ENCODE assay signal across 8 mouse cellular contexts in genomic region chr7:49922928-49923327, GRCm38 (mm10). TPM values are rescaled to one million over a fixed set of nuclear protein-coding genes. Genes with fewer than 3 reads are reported as not detected.
DNase-seq lines count a peak whose midpoint lies in the region; ATAC-seq and TF ChIP-seq lines count a peak whose summit lies in the region.

No protein-coding gene starts in this region.

- no peak for TF ChIP-seq POLR2A in thymus, adult 2 months (IDR thresholded peaks at IDR 0.05; ENCODE audit: control insufficient read depth, extremely low read depth, insufficient read depth, low read length, poor library complexity)

- 0 out of 2 replicates have a peak, but pooled peaks cover 3% of the 10 kb centered on the region for H3K9me3 ChIP-seq in forebrain, embryonic 16.5 days (ENCODE audit: control insufficient read depth, low read length)
- H3K9me3 ChIP-seq in midbrain, embryonic 13.5 days, result peaks cover 5% of the 10 kb centered on the region; the same call in 1 of the 2 replicates

- intact Hi-C loops in gastrocnemius, adult 2 months (cut with DNase I), result loop anchor here (1.0 to 10.0 kb wide), 2 partner anchors 145 to 308 kb away; partner anchors contain the start of gene Prmt3
- intact Hi-C loops in gastrocnemius, postnatal 36 days (cut with DNase I), result loop anchor here (2.0 to 5.0 kb wide), 2 partner anchors 144 to 306 kb away; partner anchors contain the start of gene Prmt3
- intact Hi-C loops in left cerebral cortex, postnatal 25 days (cut with DNase I), result loop anchor here (2.0 to 5.0 kb wide), 3 partner anchors 144 to 306 kb away; partner anchors contain the start of gene Prmt3

- H3K4me1 ChIP-seq in forebrain, embryonic 16.5 days (replicated peaks; ENCODE audit: control insufficient read depth, insufficient read depth, low read length), result 0 out of 2 replicates have a peak, but pooled peaks cover 6% of the 10 kb centered on the region
- peaks cover 8% of the 10 kb centered on the region for H3K4me1 ChIP-seq in midbrain, embryonic 13.5 days (replicated peaks)
- no peaks in the 10 kb centered on the region for H3K4me1 ChIP-seq in thymus, adult 2 months (replicated peaks; ENCODE audit: control insufficient read depth, insufficient read depth, low read length)

- H3K4me3 ChIP-seq in gastrocnemius, adult 2 months, result peak overlapping the region; percentile 57
- H3K4me3 ChIP-seq in forebrain, embryonic 16.5 days (replicated peaks; ENCODE audit: low read length), result no peak overlapping the region
- H3K4me3 ChIP-seq in midbrain, embryonic 13.5 days (replicated peaks), result no peak overlapping the region
- no peak overlapping the region for H3K4me3 ChIP-seq in thymus, adult 2 months (ENCODE audit: control insufficient read depth, insufficient read depth, low read length)

- H3K9ac ChIP-seq in forebrain, embryonic 16.5 days (replicated peaks; ENCODE audit: low read depth, low read length), result no peak overlapping the region; the same call in 1 of the 2 replicates
- H3K9ac ChIP-seq in midbrain, embryonic 13.5 days (replicated peaks), result peak overlapping the region; percentile 36

- H3K27me3 ChIP-seq in Patski, result no peaks in the 10 kb centered on the region
- peaks cover 46% of the 10 kb centered on the region for H3K27me3 ChIP-seq in forebrain, embryonic 16.5 days (replicated peaks; ENCODE audit: control insufficient read depth, insufficient read depth, low read length)
- peaks cover 51% of the 10 kb centered on the region for H3K27me3 ChIP-seq in midbrain, embryonic 13.5 days
- no peaks in the 10 kb centered on the region for H3K27me3 ChIP-seq in thymus, adult 2 months (ENCODE audit: control insufficient read depth, insufficient read depth, low read length)

- no peaks in the 10 kb centered on the region for H3K36me3 ChIP-seq in forebrain, embryonic 16.5 days (ENCODE audit: control insufficient read depth, insufficient read depth)
- H3K36me3 ChIP-seq in midbrain, embryonic 13.5 days, result no peaks in the 10 kb centered on the region
- H3K36me3 ChIP-seq in thymus, adult 2 months (ENCODE audit: control insufficient read depth, insufficient read depth, low read length), result no peaks in the 10 kb centered on the region

- WGBS in forebrain, embryonic 16.5 days, result 7% methylated on average over 4 of the region's 4 CpGs
- WGBS in midbrain, embryonic 13.5 days, result 22% methylated on average over 4 of the region's 4 CpGs
- WGBS in thymus, adult 2 months, result 13% methylated on average over 4 of the region's 4 CpGs

- TF ChIP-seq CTCF in gastrocnemius, adult 2 months (IDR thresholded peaks at IDR 0.05), result no peak
- no peak for TF ChIP-seq CTCF in Patski (IDR thresholded peaks at IDR 0.05)
- no peak for TF ChIP-seq CTCF in thymus, adult 2 months (IDR thresholded peaks at IDR 0.05; ENCODE audit: borderline replicate concordance, control insufficient read depth, extremely low read depth, insufficient read depth, low read length, poor library complexity)

- CTCF ChIA-PET in Patski (lab: Charles Lee), result interaction anchor here (0.7 to 1.6 kb wide), 24 partner anchors 9 to 306 kb away, joined by 3 to 11 read pairs (median 4); no protein-coding TSS in a partner anchor

- in situ Hi-C loops in Patski (cut with MboI; ENCODE audit: low pct_unique_long_range_greater_than_20kb), result loop anchor here (5.0 kb wide), 3 partner anchors 81 to 306 kb away; no protein-coding TSS in a partner anchor

- DNase-seq in gastrocnemius, adult 2 months, result no peak
- no peak for DNase-seq in gastrocnemius, postnatal 36 days
- no peak for DNase-seq in Patski (ENCODE audit: low read depth, low spot score)
- DNase-seq in left cerebral cortex, postnatal 25 days (ENCODE audit: low spot score in 2 of 2), result peak; percentile 24
- no peak for DNase-seq in thymus, adult 2 months

- POLR2A ChIA-PET in Patski (lab: Charles Lee), result no interaction called here

- H3K4me2 ChIP-seq in forebrain, embryonic 16.5 days (ENCODE audit: low read length), result peak overlapping the region; percentile 43
- peak overlapping the region; percentile 12 for H3K4me2 ChIP-seq in midbrain, embryonic 13.5 days (replicated peaks)

- peak; percentile 44 for ATAC-seq in Patski
- ATAC-seq in forebrain, embryonic 16.5 days, result peak; percentile 84
- ATAC-seq in midbrain, embryonic 13.5 days, result peak; percentile 83
- ATAC-seq in erythroblast, adult 5-6 weeks (replicated peaks; ENCODE audit: low FRiP score, poor library complexity, severe bottlenecking), result no peak

- H3K27ac ChIP-seq in gastrocnemius, adult 2 months, result 0 out of 2 replicates have a peak overlapping the region, but pooled peaks have one; percentile 13
- no peak overlapping the region for H3K27ac ChIP-seq in forebrain, embryonic 16.5 days (ENCODE audit: low read length)
- peak overlapping the region; percentile 74 for H3K27ac ChIP-seq in midbrain, embryonic 13.5 days
- no peak overlapping the region for H3K27ac ChIP-seq in thymus, adult 2 months (ENCODE audit: control insufficient read depth, insufficient read depth, low read length)

RNA-seq across cellular contexts. Expression of gene Slc6a5, which starts 13.0 kb away (rescaled TPM):
- total RNA-seq in gastrocnemius, adult 2 months (2021), result not detected
- total RNA-seq in gastrocnemius, postnatal 36 days (2021), result not detected
- polyA plus RNA-seq in Patski (2021), result 0.01 TPM
- not detected in 2 replicates for polyA plus RNA-seq in forebrain, embryonic 16.5 days (2015; fragmentation: Nextera tagmentation; extraction: Ambion mirVana)
- total RNA-seq in left cerebral cortex, postnatal 25 days (2021), result under 1 TPM; 0.07 TPM
- 0.30 and 0.32 TPM in 2 replicates for polyA plus RNA-seq in midbrain, embryonic 13.5 days (2015; fragmentation: Nextera tagmentation; extraction: Ambion mirVana)
- polyA plus RNA-seq in thymus, adult 2 months (2012; rRNA removed), result 0.18 and 0.19 TPM in 2 replicates
- total RNA-seq in erythroblast, adult 5-6 weeks (2015; ENCODE audit: low replicate concordance), result not detected in 2 replicates
- total RNA-seq in erythroblast, adult 5-6 weeks (2017; ENCODE audit: low replicate concordance), result not detected in 2 replicates

RNA-seq across cellular contexts. Expression of gene Nell1, which starts 51.7 kb away (rescaled TPM):
- total RNA-seq in gastrocnemius, adult 2 months (2021), result under 1 TPM in 1 of 2 experiments, not detected in 1; 0.33 TPM
- total RNA-seq in gastrocnemius, postnatal 36 days (2021), result not detected
- polyA plus RNA-seq in Patski (2021), result 0.05 TPM
- polyA plus RNA-seq in forebrain, embryonic 16.5 days (2015; fragmentation: Nextera tagmentation; extraction: Ambion mirVana), result 11.0 and 14.2 TPM in 2 replicates
- 10 to 100 TPM; 62.9 to 63.6 TPM for total RNA-seq in left cerebral cortex, postnatal 25 days (2021)
- polyA plus RNA-seq in midbrain, embryonic 13.5 days (2015; fragmentation: Nextera tagmentation; extraction: Ambion mirVana), result 7.1 and 7.9 TPM in 2 replicates
- polyA plus RNA-seq in thymus, adult 2 months (2012; rRNA removed), result 0.04 and 0.07 TPM in 2 replicates
- not detected in 2 replicates for total RNA-seq in erythroblast, adult 5-6 weeks (2015; ENCODE audit: low replicate concordance)
- not detected in 2 replicates for total RNA-seq in erythroblast, adult 5-6 weeks (2017; ENCODE audit: low replicate concordance)

Comparison
In these comparisons a context has a peak if more than half of its experiments do, and no peak if none do; other contexts are left out.
1. DNase-seq: peak in left cerebral cortex, postnatal 25 days (2 of 2); none in gastrocnemius, adult 2 months (single experiment), gastrocnemius, postnatal 36 days (0 of 2), Patski (single experiment) and thymus, adult 2 months (single experiment).
2. H3K27ac ChIP-seq: peak in gastrocnemius, adult 2 months (single experiment) and midbrain, embryonic 13.5 days (single experiment); none in forebrain, embryonic 16.5 days (single experiment) and thymus, adult 2 months (single experiment).
3. RNA of gene Nell1, which starts 51.7 kb away (total RNA-seq): 62.9 to 63.6 TPM in left cerebral cortex, postnatal 25 days; 0.33 TPM in gastrocnemius, adult 2 months, not detected in gastrocnemius, postnatal 36 days and not detected in erythroblast, adult 5-6 weeks; every median in the first group is over 10 times any median in the second.